Mouse (Mus musculus) intestine, embryonic 16.5 days (tissue): ENCODE measurements around the gene Bin2. TPM values are rescaled to one million over a fixed set of nuclear protein-coding genes. Genes with fewer than 3 reads are reported as not detected.

Experiments
- ATAC-seq: fragments of 200-750 bp; cut with Nextera tagmentation; 2 replicates; pipeline ENCODE4 v1.8.0; 2017; ENCODE audit warnings: moderate TSS enrichment, moderate library complexity
- H3K27ac ChIP-seq: fragments of 300-500 bp; sonication (generic); 2 replicates; pipeline ENCODE4 v1.5.1; 2014; ENCODE audit warnings: mild to moderate bottlenecking, low read length
- H3K27me3 ChIP-seq: fragments of 300-500 bp; sonication (generic); replicated peaks from 2 replicates; pipeline ENCODE4 v1.6.1; 2014; ENCODE audit warnings: low read length, control low read depth, mixed read lengths; ENCODE audit not compliant: control insufficient read depth, insufficient read depth
- H3K36me3 ChIP-seq: fragments of 300-500 bp; sonication (generic); 2 replicates; pipeline ENCODE4 v1.6.1; 2014; ENCODE audit warnings: low read length, control low read depth; ENCODE audit not compliant: control insufficient read depth, insufficient read depth
- H3K4me1 ChIP-seq: fragments of 300-500 bp; sonication (generic); 2 replicates; pipeline ENCODE4 v1.6.1; 2014; ENCODE audit warnings: low read length, control low read depth, mixed read lengths; ENCODE audit not compliant: control insufficient read depth, insufficient read depth
- H3K4me2 ChIP-seq: fragments of 300-500 bp; sonication (generic); 2 replicates; pipeline ENCODE4 v1.6.1; 2014; ENCODE audit warnings: low read depth, low read length, control low read depth
- H3K4me3 ChIP-seq: fragments of 300-500 bp; sonication (generic); 2 replicates; pipeline ENCODE4 v1.5.1; 2014; ENCODE audit warnings: mild to moderate bottlenecking, low read length
- H3K9ac ChIP-seq: fragments of 300-500 bp; sonication (generic); 2 replicates; pipeline ENCODE4 v1.6.1; 2014; ENCODE audit warnings: low read depth, low read length
- H3K9me3 ChIP-seq: fragments of 300-500 bp; sonication (generic); 2 replicates; pipeline ENCODE4 v1.6.1; 2016; ENCODE audit warnings: low read length, control low read depth; ENCODE audit not compliant: control insufficient read depth
- WGBS: fragments of 180-500 bp; shearing (Covaris S2); extraction: QIAGEN DNeasy Blood & Tissue Kit; methylation state at CpG from one replicate; pipeline ENCODE4 v1.1.7; 2014; 5-methylcytosine and 5-hydroxymethylcytosine counted together
- polyA plus RNA-seq: library from polyadenylated mRNA; unstranded; fragments of >200 nt; fragmentation: Nextera tagmentation; extraction: Ambion mirVana; gene quantifications from 2 replicates; pipeline ENCODE4 v1.2.1, GENCODE M21; 2015

The Bin2 gene
- 8.0 and 9.2 TPM in 2 replicates for polyA plus RNA-seq

DNA sequence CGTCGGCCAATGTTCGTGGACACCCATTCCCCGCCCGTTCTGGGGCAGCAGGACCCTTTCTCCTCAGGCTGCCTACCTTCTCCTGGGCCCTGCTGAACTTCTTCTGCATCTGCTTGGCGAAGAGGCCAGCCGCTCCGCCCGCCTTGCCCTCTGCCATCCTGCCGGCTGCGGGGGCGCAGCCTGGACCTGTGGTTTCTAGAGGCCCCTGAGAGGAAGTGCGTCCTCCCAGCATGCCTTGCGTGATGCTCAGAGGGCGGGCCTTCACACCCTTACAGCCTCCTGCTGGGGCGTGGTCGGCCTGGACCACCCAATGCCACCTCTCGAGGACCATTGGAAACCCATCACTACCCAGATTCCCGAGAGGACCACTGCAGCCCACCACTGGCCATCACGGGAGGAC lies at the start of gene Bin2:
TSS of gene Bin2 (minus strand) at position 217 of the 400 bp plus-strand sequence.
- peaks cover 35% of the 10 kb centered on the region for H3K4me1 ChIP-seq
- no peak within 1 kb of the TSS for H3K27ac ChIP-seq
- H3K4me3 ChIP-seq: no peak within 1 kb of the TSS; the same call in 1 of the 2 replicates
- H3K9ac ChIP-seq: no peak within 1 kb of the TSS
- no peak for ATAC-seq
- H3K4me2 ChIP-seq: no peak within 1 kb of the TSS
- no peaks in the 10 kb centered on the region for H3K36me3 ChIP-seq
- 87% methylated on average over 20 of the region's 20 CpGs for WGBS
- H3K27me3 ChIP-seq: no peaks in the 10 kb centered on the region
- H3K9me3 ChIP-seq: no peaks in the 10 kb centered on the region

GRCm38 (mm10) chr15:100718572-100718971 lies 49.2 kb upstream of the Bin2 start:
- no peak for ATAC-seq
- no peak overlapping the region for H3K27ac ChIP-seq
- no peak overlapping the region for H3K9ac ChIP-seq
- H3K4me3 ChIP-seq: no peak overlapping the region
- H3K27me3 ChIP-seq: no peaks in the 10 kb centered on the region
- H3K4me1 ChIP-seq: 0 out of 2 replicates have a peak, but pooled peaks cover 8% of the 10 kb centered on the region
- H3K36me3 ChIP-seq: no peaks in the 10 kb centered on the region
- no peak overlapping the region for H3K4me2 ChIP-seq
- 81% methylated on average over 11 of the region's 11 CpGs for WGBS
- no peaks in the 10 kb centered on the region for H3K9me3 ChIP-seq

- H3K4me1 ChIP-seq: 0 out of 2 replicates have a peak, but pooled peaks cover 8% of the 10 kb centered on the region
- no peak overlapping the region for H3K27ac ChIP-seq
- H3K9me3 ChIP-seq: no peaks in the 10 kb centered on the region
- H3K9ac ChIP-seq: no peak overlapping the region
- H3K27me3 ChIP-seq: no peaks in the 10 kb centered on the region
- no peaks in the 10 kb centered on the region for H3K36me3 ChIP-seq
- no peak overlapping the region for H3K4me3 ChIP-seq
- 85% methylated on average over 6 of the region's 6 CpGs for whole genome bisulfite sequencing
- ATAC-seq: no peak
- H3K4me2 ChIP-seq: no peak overlapping the region
These were observed 48.6 kb upstream of the Bin2 start for GRCm38 (mm10) chr15:100717933-100718332.

GRCm38 (mm10) chr15:100715399-100715993 lies 46.1 kb upstream of the Bin2 start:
- Histone ChIP-seq H3K9ac (no peak overlapping the region), H3K36me3 (no peaks in the 10 kb centered on the region), H3K27me3 (no peaks in the 10 kb centered on the region), H3K9me3 (no peaks in the 10 kb centered on the region), H3K27ac (no peak overlapping the region), H3K4me2 (no peak overlapping the region), H3K4me1 (no peaks in the 10 kb centered on the region), H3K4me3 (no peak overlapping the region)
- WGBS: 77% methylated on average over 9 of the region's 9 CpGs
- no peak for ATAC-seq

- no peak overlapping the region for H3K27ac ChIP-seq
- 86% methylated on average over 8 of the region's 8 CpGs for WGBS
- no peaks in the 10 kb centered on the region for H3K27me3 ChIP-seq
- H3K4me3 ChIP-seq: no peak overlapping the region
- no peaks in the 10 kb centered on the region for H3K36me3 ChIP-seq
- no peak for ATAC-seq
- no peaks in the 10 kb centered on the region for H3K4me1 ChIP-seq
- no peak overlapping the region for H3K4me2 ChIP-seq
- no peak overlapping the region for H3K9ac ChIP-seq
- H3K9me3 ChIP-seq: no peaks in the 10 kb centered on the region
These were observed 45.1 kb upstream of the Bin2 start for GRCm38 (mm10) chr15:100714470-100714869.

- H3K4me2 ChIP-seq: no peak overlapping the region
- H3K9ac ChIP-seq: no peak overlapping the region
- H3K27ac ChIP-seq: no peak overlapping the region
- H3K27me3 ChIP-seq: no peaks in the 10 kb centered on the region
- no peak for ATAC-seq
- WGBS: 71% methylated on average over 6 of the region's 6 CpGs
- no peaks in the 10 kb centered on the region for H3K36me3 ChIP-seq
- no peak overlapping the region for H3K4me3 ChIP-seq
- no peaks in the 10 kb centered on the region for H3K9me3 ChIP-seq
- no peaks in the 10 kb centered on the region for H3K4me1 ChIP-seq
These were observed 41.5 kb upstream of the Bin2 start for GRCm38 (mm10) chr15:100710838-100711237.

DNA sequence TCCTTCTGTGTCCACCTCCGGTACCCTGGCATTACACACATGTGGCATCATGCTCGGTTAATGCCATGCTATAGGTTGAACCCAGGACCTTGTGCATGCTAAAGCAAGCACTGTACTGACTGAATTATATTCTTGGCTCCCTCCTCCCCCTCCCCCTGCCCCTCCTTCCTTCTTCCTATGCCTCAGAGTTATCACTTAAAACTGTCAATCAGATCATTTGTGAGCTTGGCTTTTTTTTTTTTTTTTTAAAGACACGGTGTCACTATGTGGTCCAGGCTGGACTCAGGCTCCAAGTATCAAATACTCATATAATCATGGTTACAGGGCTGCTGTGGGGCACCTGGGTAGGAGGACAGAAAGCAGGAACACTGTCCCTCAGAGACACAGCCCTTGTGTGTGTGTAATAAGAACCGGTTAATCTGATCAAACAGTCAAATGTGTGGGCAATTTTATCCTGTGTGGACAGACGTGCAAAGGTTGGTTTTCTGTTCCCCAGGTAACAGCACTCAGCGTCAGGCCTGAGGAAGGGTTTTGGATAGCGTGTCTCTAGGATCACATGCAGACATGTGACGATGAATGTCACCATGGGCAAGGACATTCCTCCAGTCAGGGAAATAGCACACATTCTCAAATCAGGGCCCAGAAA lies 39.2 kb upstream of the Bin2 start:
- Histone ChIP-seq H3K4me1 (no peaks in the 10 kb centered on the region), H3K4me3 (no peak overlapping the region), H3K27ac (no peak overlapping the region), H3K9ac (no peak overlapping the region), H3K36me3 (no peaks in the 10 kb centered on the region), H3K4me2 (no peak overlapping the region), H3K9me3 (no peaks in the 10 kb centered on the region), H3K27me3 (no peaks in the 10 kb centered on the region)
- peak; percentile 58 for ATAC-seq
- WGBS: 71% methylated on average over 8 of the region's 8 CpGs

- Histone ChIP-seq H3K4me1 (no peaks in the 10 kb centered on the region), H3K9ac (no peak overlapping the region), H3K4me2 (no peak overlapping the region), H3K4me3 (no peak overlapping the region), H3K27me3 (no peaks in the 10 kb centered on the region), H3K36me3 (no peaks in the 10 kb centered on the region), H3K27ac (no peak overlapping the region), H3K9me3 (no peaks in the 10 kb centered on the region)
- WGBS: 80% methylated on average over 8 of the region's 8 CpGs
- ATAC-seq: no peak
These were observed 36.9 kb upstream of the Bin2 start for GRCm38 (mm10) chr15:100706226-100706625.

GRCm38 (mm10) chr15:100705376-100705775 lies 36.0 kb upstream of the Bin2 start:
- Histone ChIP-seq H3K27ac (no peak overlapping the region), H3K4me1 (no peaks in the 10 kb centered on the region), H3K36me3 (no peaks in the 10 kb centered on the region), H3K4me3 (no peak overlapping the region), H3K9me3 (no peaks in the 10 kb centered on the region), H3K9ac (no peak overlapping the region), H3K27me3 (no peaks in the 10 kb centered on the region), H3K4me2 (no peak overlapping the region)
- 88% methylated on average over 1 of the region's 1 CpGs for WGBS
- ATAC-seq: no peak
